Mouse (Mus musculus) activated CD4-positive, CD25-positive, alpha-beta regulatory T cell (primary cell): ENCODE measurements around the gene Armc9. TPM values are rescaled to one million over a fixed set of nuclear protein-coding genes. Genes with fewer than 3 reads are reported as not detected.

Experiments
- polyA plus RNA-seq, 2 experiments: library from polyadenylated mRNA; unstranded; fragments of 100-300 nt; shearing (Covaris generic); gene quantifications; one replicate each; pipeline ENCODE4 v1.2.1; 2017

Gene Armc9
- 10 to 100 TPM in 1 of 2 experiments, 1 to 10 TPM in 1; 5.1 to 10.5 TPM for polyA plus RNA-seq

DNA sequence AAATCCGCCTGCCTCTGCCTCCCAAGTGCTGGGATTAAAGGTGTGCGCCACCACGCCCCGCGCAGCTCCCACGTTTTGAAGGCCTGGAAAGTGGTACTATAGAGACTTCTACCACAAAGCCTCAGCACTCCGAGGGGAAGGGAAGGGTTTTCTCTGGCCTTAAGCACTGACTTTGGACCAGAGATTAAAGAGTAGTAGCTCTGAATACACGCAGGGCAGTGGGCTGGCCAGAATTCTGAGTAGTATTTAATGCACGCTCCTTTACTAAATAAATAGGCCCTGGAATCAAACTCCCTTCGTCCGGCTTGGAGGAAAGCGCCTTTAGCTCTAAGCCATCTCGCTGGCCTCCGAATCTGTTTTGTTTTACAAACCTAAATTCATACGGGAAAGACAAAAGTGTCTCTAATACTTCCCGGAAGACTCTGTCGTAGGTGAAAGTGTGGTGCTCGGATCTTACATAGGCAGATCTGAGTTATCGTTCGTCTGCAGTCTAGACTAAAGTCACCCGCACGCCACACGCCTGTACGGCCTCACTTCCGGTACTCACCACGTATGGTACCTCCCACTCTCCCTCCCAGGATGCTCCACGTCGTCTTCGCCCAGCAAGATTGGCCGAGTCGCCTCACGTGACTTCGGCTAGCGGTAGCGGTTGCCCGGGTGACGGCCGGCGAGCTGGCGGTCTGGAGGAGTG is at the start of gene Armc9:
Gene Armc9 (plus strand): TSS at position 648 of the 691 bp plus-strand sequence.

DNA sequence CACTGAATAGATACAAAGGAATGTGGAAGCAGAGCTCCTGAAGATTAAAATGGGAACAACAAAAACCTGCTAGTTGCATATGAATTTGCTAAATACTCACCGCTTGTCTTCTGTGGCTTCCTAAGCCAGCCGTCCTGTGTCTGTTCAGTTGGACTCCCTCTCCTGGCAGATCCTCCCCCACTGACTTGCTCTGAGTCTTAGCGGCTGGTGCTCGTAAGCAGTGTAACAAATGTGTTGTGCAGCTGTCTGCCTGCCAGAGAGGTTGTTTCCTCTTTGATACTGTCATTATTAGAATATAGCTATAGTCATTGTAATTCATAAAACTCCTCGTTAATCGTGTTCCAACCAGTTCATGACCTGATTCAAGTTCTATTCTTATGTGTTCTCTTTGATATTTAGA is 42.8 kb upstream of the Armc9 start, which contains the start of gene Htr2b:
Gene Htr2b (minus strand): TSS at position 192 of the 400 bp plus-strand sequence.

DNA sequence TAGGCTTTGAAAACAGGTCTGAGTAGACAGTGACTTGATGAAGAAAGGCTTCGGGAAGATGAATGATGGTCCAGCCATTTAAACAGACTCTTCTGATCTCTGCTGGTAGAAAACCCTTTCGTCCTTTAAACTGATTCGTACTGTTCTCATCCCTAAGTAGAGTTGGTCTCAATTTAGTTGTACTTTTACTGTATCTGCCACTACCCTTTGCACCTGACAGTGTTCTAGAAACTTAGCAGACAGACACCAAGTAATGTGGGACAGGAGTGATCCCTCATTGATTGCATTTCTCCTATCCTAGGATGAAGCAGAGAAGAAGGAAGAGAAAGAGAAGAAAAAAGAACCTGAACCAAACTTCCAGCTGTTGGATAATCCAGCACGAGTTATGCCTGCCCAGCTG is 21.2 kb upstream of the Armc9 start, which contains the start of gene Gm21972:
Gene Gm21972 (plus strand): TSS at position 301 of the 400 bp plus-strand sequence.

GRCm38 (mm10) chr1:86302532-86302931 is 148.0 kb downstream of the Armc9 start, which contains the start of gene B3gnt7:
TSS of gene B3gnt7 (plus strand) at chr1:86302832.

Other genes with a start within 250 kb of the Armc9 start
- under 1 TPM; 0.24 to 0.79 TPM for gene 4933407L21Rik, start 226.3 kb upstream of the Armc9 start, polyA plus RNA-seq
- 10 to 100 TPM in 1 of 2 experiments, 1 to 10 TPM in 1; 1.2 to 16.6 TPM for gene Gpr55, start 193.8 kb upstream of the Armc9 start, polyA plus RNA-seq
- gene Spata3, start 138.0 kb upstream of the Armc9 start, polyA plus RNA-seq: under 1 TPM in 1 of 2 experiments, not detected in 1; 0.29 TPM
- under 1 TPM; 0.21 to 0.76 TPM for gene 2810459M11Rik, start 108.9 kb upstream of the Armc9 start, polyA plus RNA-seq
- gene Psmd1, start 90.4 kb upstream of the Armc9 start, polyA plus RNA-seq: 100 to 1,000 TPM in 1 of 2 experiments, 10 to 100 TPM in 1; 97.5 to 101 TPM
- under 1 TPM; 0.42 to 0.70 TPM for gene Htr2b, start 42.8 kb upstream of the Armc9 start, polyA plus RNA-seq
- gene Gm21972, start 21.1 kb upstream of the Armc9 start, polyA plus RNA-seq: not detected
- gene B3gnt7, start 148.1 kb downstream of the Armc9 start, polyA plus RNA-seq: under 1 TPM; 0.07 to 0.18 TPM
- 100 to 1,000 TPM; 395 to 527 TPM for gene Ncl, start 204.6 kb downstream of the Armc9 start, polyA plus RNA-seq